Mouse (Mus musculus) B cell, adult (primary cell): ENCODE results near the gene Gm11985. TPM values are rescaled to one million over a fixed set of nuclear protein-coding genes. Genes with fewer than 3 reads are reported as not detected.

Source experiments
- total RNA-seq: library from RNA; stranded (reverse); gene quantifications from 4 replicates; pipeline ENCODE4 v1.2.4, GENCODE M21; 2023; ENCODE audit not compliant: inconsistent age

The Gm11985 gene
- not detected in 4 replicates for total RNA-seq

GRCm38 (mm10) chr11:7188469-7188868 is at the start of gene Gm11985:
Gene Gm11985 (minus strand): TSS chr11:7188569.

DNA sequence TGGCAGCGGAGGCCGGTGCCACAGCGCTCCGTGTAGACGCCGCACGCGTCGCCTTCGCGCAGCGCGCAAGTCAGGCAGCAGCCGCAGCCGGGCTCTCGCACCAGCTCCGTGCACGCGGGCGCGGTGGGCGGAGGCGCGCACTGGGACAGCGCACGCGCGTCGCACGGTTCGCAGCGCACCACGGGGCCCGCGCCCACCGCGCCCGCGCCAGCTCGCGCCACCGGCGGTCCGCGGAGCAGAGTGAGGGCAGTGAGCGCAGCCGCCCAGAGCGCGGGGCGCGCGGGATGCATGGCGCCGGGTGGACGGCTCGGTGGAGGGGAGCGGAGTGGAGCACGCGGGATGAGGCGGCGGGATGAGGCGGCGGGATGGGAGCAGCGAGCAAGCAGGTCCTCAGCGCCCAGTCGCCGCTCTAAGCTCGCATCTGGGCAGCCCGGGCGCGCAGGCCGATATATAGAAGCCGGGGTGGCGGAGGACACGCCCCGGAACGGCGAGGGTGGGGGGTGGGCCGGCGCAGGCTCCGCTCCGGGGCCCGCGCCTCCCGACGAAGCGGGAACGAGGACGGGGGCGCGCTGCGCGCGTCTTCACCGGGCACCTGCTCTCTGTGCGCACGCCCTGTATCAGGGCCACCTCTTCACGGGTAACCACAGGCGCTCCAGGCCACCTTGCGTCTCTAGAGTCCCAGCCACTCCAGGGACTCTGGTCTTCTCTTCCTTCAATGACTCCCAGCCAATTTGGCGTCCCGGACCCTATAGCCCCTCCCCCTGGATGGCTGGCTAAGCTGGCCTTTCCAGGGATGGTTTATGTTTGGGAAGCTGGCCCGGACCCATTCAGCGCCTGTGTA is 25.4 kb upstream of the Gm11985 start, which contains the start of gene Igfbp3:
Igfbp3 (minus strand) TSS at position 423 of the 841 bp plus-strand sequence.

DNA sequence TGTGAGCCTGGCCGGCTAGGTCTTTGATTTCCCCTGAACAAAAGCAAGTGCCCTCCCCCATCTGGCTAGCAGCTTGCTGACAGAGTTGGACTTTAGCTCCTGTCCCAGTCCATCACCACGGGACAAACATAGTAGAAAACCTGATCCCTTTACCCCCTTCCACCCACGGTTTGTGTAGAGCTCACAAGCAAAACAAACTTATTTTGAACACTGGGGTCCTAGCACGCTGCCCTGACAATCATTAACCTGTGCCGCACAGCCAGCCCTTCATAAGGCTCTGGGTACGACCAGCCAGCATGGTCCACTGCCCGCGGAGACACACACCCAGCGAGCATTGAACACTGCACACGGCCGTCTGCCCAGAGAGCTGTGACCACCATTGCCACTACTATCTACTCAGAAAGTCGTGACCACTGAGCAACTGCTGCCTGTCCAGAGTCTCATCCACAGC is 9.1 kb upstream of the Gm11985 start, which contains the start of gene Igfbp1:
Igfbp1 (plus strand) TSS at position 292 of the 451 bp plus-strand sequence.

Other genes with a start within 250 kb of the Gm11985 start
- not detected in 4 replicates for gene Adcy1, start 125.1 kb downstream of the Gm11985 start, total RNA-seq
- gene Igfbp1, start 9.2 kb upstream of the Gm11985 start, total RNA-seq, result not detected in 4 replicates
- 0.19 to 0.30 TPM in 2 of 4 replicates, not detected in the others for gene Igfbp3, start 25.4 kb upstream of the Gm11985 start, total RNA-seq